Mouse (Mus musculus) MEL (cell line): Measurements from ENCODE around the gene Arhgap33. TPM values are rescaled to one million over a fixed set of nuclear protein-coding genes. Genes with fewer than 3 reads are reported as not detected.

Experiments
- DNase-seq: peaks from one replicate; pipeline ENCODE4 v3.0.0; 2011; ENCODE audit warnings: low read depth, low spot score
- H3K27ac ChIP-seq: 2 replicates; pipeline ENCODE4 v1.5.1; 2012; ENCODE audit warnings: low read depth, mild to moderate bottlenecking, control low read depth, low read length, moderate library complexity; ENCODE audit not compliant: control insufficient read depth
- H3K27me3 ChIP-seq, 2 experiments: fragments of 150-350 bp in 1 of 2; sonication (generic) in 1 of 2; 2 replicates each; pipeline ENCODE4 v1.6.1; 2012; ENCODE audit warnings: low read length in 2 of 2, mild to moderate bottlenecking in 2 of 2, improper control_type of control experiment in 1 of 2, moderate library complexity in 1 of 2; ENCODE audit not compliant: insufficient read depth in 2 of 2, control insufficient read depth in 1 of 2
- H3K36me3 ChIP-seq, 2 experiments: 2 replicates each; pipeline ENCODE4 v1.6.1; 2012 to 2014; ENCODE audit warnings: low read length in 2 of 2, improper control_type of control experiment in 1 of 2, inconsistent platforms in 1 of 2, mild to moderate bottlenecking in 1 of 2; ENCODE audit not compliant: insufficient read depth in 2 of 2, control insufficient read depth in 1 of 2
- H3K4me1 ChIP-seq, 2 experiments: fragments of 150-350 bp in 1 of 2; sonication (generic) in 1 of 2; 2 replicates each; pipeline ENCODE4 v1.6.1; 2012; ENCODE audit warnings: low read length in 2 of 2, improper control_type of control experiment in 1 of 2, mild to moderate bottlenecking in 1 of 2; ENCODE audit not compliant: insufficient read depth in 2 of 2, control insufficient read depth in 1 of 2
- H3K4me3 ChIP-seq, 2 experiments: fragments of 150-350 bp in 1 of 2; sonication (generic) in 1 of 2; 2 replicates each; pipeline ENCODE4 v1.5.1; 2012; ENCODE audit warnings: low read depth in 2 of 2, low read length in 2 of 2, mild to moderate bottlenecking in 2 of 2, moderate library complexity in 2 of 2, control low read depth in 1 of 2, improper control_type of control experiment in 1 of 2; ENCODE audit not compliant: control insufficient read depth in 1 of 2, insufficient read depth in 1 of 2
- H3K79me2 ChIP-seq: 2 replicates; pipeline ENCODE4 v1.6.1; 2012; ENCODE audit warnings: mild to moderate bottlenecking, low read length, moderate library complexity; ENCODE audit not compliant: control insufficient read depth, poor library complexity, insufficient read depth
- H3K9ac ChIP-seq: 2 replicates; pipeline ENCODE4 v1.6.1; 2012; ENCODE audit warnings: low read depth, mild to moderate bottlenecking, control low read depth, low read length, moderate library complexity; ENCODE audit not compliant: control insufficient read depth, poor library complexity, severe bottlenecking
- H3K9me3 ChIP-seq: fragments of 150-350 bp; sonication (generic); replicated peaks from 2 replicates; pipeline ENCODE4 v1.6.1; 2012; ENCODE audit warnings: mild to moderate bottlenecking, low read length, improper control_type of control experiment, moderate library complexity; ENCODE audit not compliant: insufficient read depth
- BHLHE40 ChIP-seq: IDR thresholded peaks from 2 replicates; pipeline ENCODE4 v1.6.1; 2012; ENCODE audit warnings: low read depth, mild to moderate bottlenecking, inconsistent platforms, low read length, improper control_type of control experiment, borderline replicate concordance
- CHD1 ChIP-seq: IDR thresholded peaks from 2 replicates; pipeline ENCODE4 v1.6.1; 2012; ENCODE audit warnings: low read depth, mild to moderate bottlenecking, inconsistent platforms, low read length, improper control_type of control experiment
- ELF1 ChIP-seq: IDR thresholded peaks from 2 replicates; pipeline ENCODE4 v1.6.1; 2014; ENCODE audit warnings: low read depth, mild to moderate bottlenecking, inconsistent platforms, low read length, improper control_type of control experiment, moderate library complexity
- ETS1 ChIP-seq: IDR thresholded peaks from 2 replicates; pipeline ENCODE4 v1.6.1; 2012; ENCODE audit warnings: low read depth, mild to moderate bottlenecking, inconsistent platforms, low read length, improper control_type of control experiment, moderate library complexity
- MAFK ChIP-seq: IDR thresholded peaks from 2 replicates; pipeline ENCODE4 v1.6.1; 2011; ENCODE audit warnings: low read depth, mild to moderate bottlenecking, low read length, improper control_type of control experiment, borderline replicate concordance
- MEF2A ChIP-seq: IDR thresholded peaks from 2 replicates; pipeline ENCODE4 v1.6.1; 2014; ENCODE audit warnings: low read depth, mild to moderate bottlenecking, inconsistent platforms, low read length, improper control_type of control experiment; ENCODE audit not compliant: poor library complexity, insufficient replicate concordance, severe bottlenecking; ENCODE audit errors: extremely low read depth
- MXI1 ChIP-seq: IDR thresholded peaks from 2 replicates; pipeline ENCODE4 v1.6.1; 2011; ENCODE audit warnings: mild to moderate bottlenecking, low read depth, low read length, improper control_type of control experiment
- POLR2A ChIP-seq, 2 experiments: IDR thresholded peaks; 2 replicates each; pipeline ENCODE4 v1.6.1; 2011 to 2012; ENCODE audit warnings: low read length in 2 of 2, mild to moderate bottlenecking in 2 of 2, control low read depth in 1 of 2, improper control_type of control experiment in 1 of 2, low read depth in 1 of 2, moderate library complexity in 1 of 2; ENCODE audit not compliant: control insufficient read depth in 1 of 2, insufficient read depth in 1 of 2, poor library complexity in 1 of 2
- POLR2AphosphoS2 ChIP-seq: IDR thresholded peaks from 2 replicates; pipeline ENCODE4 v1.6.1; 2011; ENCODE audit warnings: low read length, improper control_type of control experiment
- POLR2AphosphoS5 ChIP-seq: IDR thresholded peaks from 2 replicates; pipeline ENCODE4 v1.6.1; 2012; ENCODE audit warnings: low read depth, borderline replicate concordance, mild to moderate bottlenecking, inconsistent platforms, low read length, moderate library complexity, mixed read lengths
- RAD21 ChIP-seq: IDR thresholded peaks from 2 replicates; pipeline ENCODE4 v1.6.1; 2011; ENCODE audit warnings: mild to moderate bottlenecking, low read depth, low read length, improper control_type of control experiment
- SIN3A ChIP-seq: IDR thresholded peaks from 2 replicates; pipeline ENCODE4 v1.6.1; 2012; ENCODE audit warnings: low read length, improper control_type of control experiment, inconsistent platforms
- TAL1 ChIP-seq: IDR thresholded peaks from 2 replicates; pipeline ENCODE4 v1.6.1; 2012; ENCODE audit warnings: mild to moderate bottlenecking, inconsistent platforms, low read length, moderate library complexity, mixed read lengths
- USF1 ChIP-seq: IDR thresholded peaks from 2 replicates; pipeline ENCODE4 v1.6.1; 2014; ENCODE audit warnings: low read depth, mild to moderate bottlenecking, inconsistent platforms, low read length, improper control_type of control experiment, moderate library complexity
- ZNF384 ChIP-seq: IDR thresholded peaks from 2 replicates; pipeline ENCODE4 v1.6.1; 2012; ENCODE audit warnings: low read depth, mild to moderate bottlenecking, inconsistent platforms, low read length, improper control_type of control experiment
- polyA plus RNA-seq, 2 experiments: library from polyadenylated mRNA; stranded (reverse) in 1 of 2; unstranded in 1 of 2; fragments of >175 nt in 1 of 2; fragments of >200 nt in 1 of 2; gene quantifications; 2 replicates each; pipeline versions ENCODE4 v1.2.1 to v1.2.4; 2012; ENCODE audit warnings: low replicate concordance in 2 of 2, low read depth in 1 of 2; ENCODE audit not compliant: insufficient read length in 2 of 2, insufficient read depth in 1 of 2, missing spikeins in 1 of 2
- total RNA-seq: library from RNA; depleted of rRNA; stranded (reverse); fragments of 300-350 nt; gene quantifications from 2 replicates; pipeline ENCODE4 v1.2.3, GENCODE M21; 2012

The Arhgap33 gene
- total and polyA plus RNA-seq, 3 experiments, result 1.8 to 22.3 TPM; not detected in 1

GRCm38 (mm10) chr7:30540572-30540971 is 5.7 kb upstream of the Arhgap33 start:
- no peaks in the 10 kb centered on the region for H3K9me3 ChIP-seq
- TF ChIP-seq MEF2A, result no peak
- no peak for TF ChIP-seq ELF1
- TF ChIP-seq TAL1, result no peak
- no peak for TF ChIP-seq USF1
- no peak for TF ChIP-seq POLR2A (IDR thresholded peaks at IDR 0.05; ENCODE audit: control insufficient read depth in 1 of 2, insufficient read depth in 1 of 2, low read depth in 1 of 2, low read length in 2 of 2, poor library complexity in 1 of 2)
- no peak for TF ChIP-seq SIN3A
- no peak for TF ChIP-seq MAFK
- no peak for TF ChIP-seq RAD21
- no peak for TF ChIP-seq BHLHE40
- no peak for TF ChIP-seq POLR2AphosphoS2
- TF ChIP-seq ETS1, result no peak
- no peak for TF ChIP-seq ZNF384
- no peak for TF ChIP-seq MXI1
- no peak overlapping the region for H3K27ac ChIP-seq
- H3K9ac ChIP-seq, result no peak overlapping the region
- no peak overlapping the region for H3K4me3 ChIP-seq
- no peaks in the 10 kb centered on the region for H3K79me2 ChIP-seq
- peaks cover 0 to 20% of the 10 kb centered on the region in 2 experiments; a peak in 3 of 4 replicates for H3K4me1 ChIP-seq
- H3K36me3 ChIP-seq, result peaks cover 0 to 22% of the 10 kb centered on the region in 2 experiments; a peak in 2 of 4 replicates
- H3K27me3 ChIP-seq, result no peaks in the 10 kb centered on the region
- no peak for DNase-seq

- Histone ChIP-seq H3K79me2 (no peaks in the 10 kb centered on the region; the same call in 1 of the 2 replicates), H3K9me3 (no peaks in the 10 kb centered on the region), H3K36me3 (peaks cover 0 to 13% of the 10 kb centered on the region in 2 experiments; a peak in 2 of 4 replicates), H3K27me3 (no peaks in the 10 kb centered on the region), H3K4me3 (peak overlapping the region; percentile 85 to 96), H3K27ac (no peak overlapping the region), H3K9ac (peak overlapping the region; percentile 92), H3K4me1 (peaks cover 0 to 15% of the 10 kb centered on the region in 2 experiments; a peak in 2 of 4 replicates)
- no peak for DNase-seq
- TF ChIP-seq MEF2A (no peak), CHD1 (no peak), POLR2AphosphoS2 (no peak), RAD21 (no peak), POLR2AphosphoS5 (no peak)
- TF ChIP-seq, all 39 proteins: peak for 0
These were observed 773 bp downstream of the Arhgap33 start for GRCm38 (mm10) chr7:30533941-30534632.
